Mouse (Mus musculus): ENCODE measurements around the gene Faim2. TPM values are rescaled to one million over a fixed set of nuclear protein-coding genes. Genes with fewer than 3 reads are reported as not detected.

The Faim2 gene
- total and polyA plus RNA-seq, 2 experiments = under 0.01 TPM; not detected in 1

DNA sequence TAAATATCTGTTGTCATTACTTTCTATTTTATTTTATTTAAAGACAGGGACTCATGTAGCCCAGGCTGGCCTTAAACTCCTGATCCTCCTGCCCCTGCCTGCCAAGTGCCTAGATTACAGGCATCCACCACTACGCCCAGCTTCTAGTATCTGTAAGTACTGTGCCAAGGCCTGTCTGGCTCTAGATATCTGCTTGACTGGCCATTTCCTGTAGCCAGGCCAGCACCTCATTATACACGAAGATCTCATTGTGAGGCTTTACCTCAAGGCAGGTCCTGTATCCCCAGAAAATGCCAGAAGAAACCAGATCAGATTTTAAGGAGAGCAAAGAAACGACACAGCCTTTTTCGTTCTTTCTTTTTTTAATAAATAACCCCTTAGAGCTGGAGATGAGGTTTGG is 58.2 kb downstream of the Faim2 start:
- 91% methylated on average over 4 of the region's 4 CpGs for WGBS
- H3K27me3 ChIP-seq (ENCODE audit: control insufficient read depth, insufficient read depth, low read length) = no peaks in the 10 kb centered on the region
- H3K4me3 ChIP-seq (ENCODE audit: insufficient read depth, low read depth, low read length) = no peak overlapping the region
- DNase-seq (ENCODE audit: extremely low read depth, low read depth, low spot score) = no peak
- no peak overlapping the region for H3K9ac ChIP-seq (ENCODE audit: low read depth, low read length)
- no peak for TF ChIP-seq POLR2A (IDR thresholded peaks at IDR 0.05; ENCODE audit: extremely low read depth, insufficient read depth, low read length)
- no peak for TF ChIP-seq CTCF (IDR thresholded peaks at IDR 0.05; ENCODE audit: low read depth, low read length)
- no peaks in the 10 kb centered on the region for H3K36me3 ChIP-seq (ENCODE audit: control insufficient read depth, insufficient read depth, low read length)
- no peak overlapping the region for H3K27ac ChIP-seq (replicated peaks; ENCODE audit: insufficient read depth, low read depth, low read length)
- no peaks in the 10 kb centered on the region; the same call in none of the 2 replicates for H3K4me1 ChIP-seq (ENCODE audit: control insufficient read depth, insufficient read depth, low read length)
- H3K79me2 ChIP-seq (ENCODE audit: control insufficient read depth, insufficient read depth, low read length) = no peaks in the 10 kb centered on the region

DNA sequence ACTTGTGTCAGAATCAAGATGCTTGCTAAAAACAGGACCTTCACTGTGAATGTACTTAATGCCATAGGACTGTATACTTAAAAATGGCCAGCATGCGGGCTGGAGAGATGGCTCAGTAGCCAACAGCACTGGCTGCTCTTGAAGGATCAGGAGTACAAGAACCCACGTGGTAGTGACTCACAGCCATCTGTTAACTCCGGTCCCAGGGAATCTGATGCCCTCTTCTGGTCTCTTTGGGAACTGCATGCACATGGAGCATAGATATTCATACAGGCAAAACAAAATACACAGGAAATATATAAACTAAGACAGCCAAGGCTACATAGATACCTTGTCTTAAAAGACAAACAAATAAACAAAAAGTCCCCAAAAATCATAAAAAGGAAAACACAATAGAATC is 58.9 kb downstream of the Faim2 start:
- H3K27ac ChIP-seq (replicated peaks; ENCODE audit: insufficient read depth, low read depth, low read length) = no peak overlapping the region
- no peaks in the 10 kb centered on the region; the same call in none of the 2 replicates for H3K4me1 ChIP-seq (ENCODE audit: control insufficient read depth, insufficient read depth, low read length)
- H3K27me3 ChIP-seq (ENCODE audit: control insufficient read depth, insufficient read depth, low read length) = no peaks in the 10 kb centered on the region
- WGBS = 37% methylated on average over 3 of the region's 3 CpGs
- DNase-seq (ENCODE audit: extremely low read depth, low read depth, low spot score) = peak; percentile 46
- H3K36me3 ChIP-seq (ENCODE audit: control insufficient read depth, insufficient read depth, low read length) = no peaks in the 10 kb centered on the region
- no peak overlapping the region for H3K9ac ChIP-seq (ENCODE audit: low read depth, low read length)
- no peak overlapping the region for H3K4me3 ChIP-seq (ENCODE audit: insufficient read depth, low read depth, low read length)
- TF ChIP-seq CTCF (IDR thresholded peaks at IDR 0.05; ENCODE audit: low read depth, low read length) (peak; percentile 52), POLR2A (IDR thresholded peaks at IDR 0.05; ENCODE audit: extremely low read depth, insufficient read depth, low read length) (no peak)
- H3K79me2 ChIP-seq (ENCODE audit: control insufficient read depth, insufficient read depth, low read length) = no peaks in the 10 kb centered on the region

DNA sequence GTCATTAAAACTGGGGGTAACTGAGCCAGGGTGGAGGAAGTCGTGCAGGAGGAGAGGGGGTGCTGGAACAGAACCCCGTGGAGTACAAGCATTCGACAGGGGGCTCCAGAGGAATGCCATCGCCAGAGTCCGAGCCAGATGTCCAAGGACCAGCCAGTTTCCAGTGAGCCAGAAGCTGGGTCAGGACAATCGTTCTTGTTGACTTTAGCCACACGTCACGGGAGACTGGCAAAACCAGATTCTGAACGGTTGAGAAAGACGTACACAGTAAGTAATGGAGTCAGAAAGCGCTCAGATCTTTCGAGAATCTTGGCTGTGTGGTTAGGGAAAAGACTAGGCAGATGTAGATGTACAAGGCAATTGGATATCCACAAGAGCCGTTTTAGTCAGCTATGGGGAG is 64.8 kb downstream of the Faim2 start:
- TF ChIP-seq POLR2A (IDR thresholded peaks at IDR 0.05; ENCODE audit: extremely low read depth, insufficient read depth, low read length) (no peak), CTCF (IDR thresholded peaks at IDR 0.05; ENCODE audit: low read depth, low read length) (no peak)
- Histone ChIP-seq H3K4me1 (ENCODE audit: control insufficient read depth, insufficient read depth, low read length) (no peaks in the 10 kb centered on the region), H3K9ac (ENCODE audit: low read depth, low read length) (no peak overlapping the region), H3K27me3 (ENCODE audit: control insufficient read depth, insufficient read depth, low read length) (no peaks in the 10 kb centered on the region), H3K4me3 (ENCODE audit: insufficient read depth, low read depth, low read length) (no peak overlapping the region), H3K79me2 (ENCODE audit: control insufficient read depth, insufficient read depth, low read length) (no peaks in the 10 kb centered on the region), H3K27ac (replicated peaks; ENCODE audit: insufficient read depth, low read depth, low read length) (no peak overlapping the region), H3K36me3 (ENCODE audit: control insufficient read depth, insufficient read depth, low read length) (no peaks in the 10 kb centered on the region)
- DNase-seq (ENCODE audit: extremely low read depth, low read depth, low spot score) = no peak
- WGBS = 38% methylated on average over 13 of the region's 13 CpGs

DNA sequence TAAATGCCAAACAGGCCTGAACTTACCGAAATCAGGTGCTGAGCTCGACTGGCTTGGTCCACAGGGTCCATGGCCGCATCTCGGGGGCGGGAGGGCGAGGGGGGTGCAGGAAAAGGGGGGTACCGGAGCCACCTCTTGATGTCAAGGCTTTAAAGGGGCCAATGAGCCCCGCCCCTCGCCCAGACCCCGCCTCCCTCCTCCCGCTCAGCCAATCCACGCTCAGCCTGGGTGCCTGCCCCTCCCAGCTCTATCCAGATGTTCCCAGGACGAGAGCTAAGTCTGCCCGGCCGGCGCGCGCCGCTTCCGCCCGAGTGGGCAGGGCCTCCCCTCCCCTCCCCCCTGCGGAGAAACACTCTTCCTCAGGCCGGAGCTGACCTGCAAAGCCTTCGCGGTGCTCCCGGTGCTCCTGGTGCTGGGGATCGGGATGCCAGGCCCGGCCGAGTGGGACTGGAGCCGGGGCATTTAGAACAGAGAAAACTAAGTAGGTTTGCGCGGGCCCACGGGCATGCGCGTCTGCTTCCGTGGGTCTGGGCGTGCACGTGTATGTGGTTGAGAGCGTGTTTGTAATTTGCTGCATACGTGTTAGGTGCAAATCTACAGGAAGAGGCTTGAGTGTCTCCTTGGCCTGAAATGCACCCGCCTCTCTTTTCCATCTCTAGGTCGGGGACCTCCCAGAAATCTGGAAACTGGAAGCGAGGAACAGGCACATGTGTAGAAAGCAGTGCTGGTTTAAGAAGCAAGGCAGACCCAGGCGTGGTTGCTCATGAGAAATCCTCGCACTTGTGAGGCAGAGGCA is 70.2 kb downstream of the Faim2 start, which contains the start of gene Nckap5l:
Nckap5l (minus strand) TSS at position 143 of the 796 bp plus-strand sequence.
- H3K4me3 ChIP-seq (ENCODE audit: insufficient read depth, low read depth, low read length) = peak within 1 kb of the TSS; percentile 84
- no peaks in the 10 kb centered on the region for H3K27me3 ChIP-seq (ENCODE audit: control insufficient read depth, insufficient read depth, low read length)
- no peaks in the 10 kb centered on the region for H3K36me3 ChIP-seq (ENCODE audit: control insufficient read depth, insufficient read depth, low read length)
- H3K9ac ChIP-seq (ENCODE audit: low read depth, low read length) = peak within 1 kb of the TSS; percentile 64
- TF ChIP-seq POLR2A (IDR thresholded peaks at IDR 0.05; ENCODE audit: extremely low read depth, insufficient read depth, low read length) (no peak), CTCF (IDR thresholded peaks at IDR 0.05; ENCODE audit: low read depth, low read length) (no peak)
- H3K4me1 ChIP-seq (ENCODE audit: control insufficient read depth, insufficient read depth, low read length) = no peaks in the 10 kb centered on the region
- H3K79me2 ChIP-seq (ENCODE audit: control insufficient read depth, insufficient read depth, low read length) = no peaks in the 10 kb centered on the region
- peak; percentile 53 for DNase-seq (ENCODE audit: extremely low read depth, low read depth, low spot score)
- 2% methylated on average over 44 of the region's 45 CpGs for WGBS
- 0 out of 2 replicates have a peak within 1 kb of the TSS, but pooled peaks have one; percentile 2 for H3K27ac ChIP-seq (replicated peaks; ENCODE audit: insufficient read depth, low read depth, low read length)

DNA sequence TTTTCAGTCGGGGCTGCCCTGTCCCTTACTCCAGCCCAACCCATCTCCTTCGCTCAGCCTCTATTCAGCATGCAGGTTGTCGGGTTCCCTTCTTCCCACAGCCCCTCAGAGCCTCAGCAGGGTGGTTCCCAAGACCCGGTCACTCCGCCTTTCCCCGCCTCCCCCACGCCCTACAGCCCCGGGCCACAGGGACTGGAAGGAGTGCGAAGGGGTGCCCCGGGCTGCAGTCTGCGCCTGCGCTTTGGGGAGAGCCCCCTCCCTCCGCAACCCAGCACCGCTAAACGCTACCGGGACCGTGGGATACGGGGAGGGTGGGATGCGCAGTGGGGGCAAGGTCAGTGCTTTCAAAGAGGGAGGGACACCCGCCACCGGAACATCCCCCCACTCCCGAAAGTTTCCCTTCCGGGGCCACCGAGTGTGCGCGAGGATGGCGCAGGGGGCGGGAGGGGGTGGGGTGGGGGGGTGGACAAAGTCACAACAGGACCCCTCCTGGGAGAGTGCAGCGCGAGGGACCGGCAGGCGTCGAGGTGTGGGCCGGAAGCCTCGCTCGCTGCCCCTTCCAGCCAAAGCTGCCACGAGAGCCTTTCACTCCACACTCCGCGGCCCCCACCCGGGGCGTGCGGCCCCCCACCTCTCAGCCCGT is 70.9 kb downstream of the Faim2 start:
- Histone ChIP-seq H3K4me1 (ENCODE audit: control insufficient read depth, insufficient read depth, low read length) (no peaks in the 10 kb centered on the region), H3K27ac (replicated peaks; ENCODE audit: insufficient read depth, low read depth, low read length) (0 out of 2 replicates have a peak overlapping the region, but pooled peaks have one; percentile 2), H3K27me3 (ENCODE audit: control insufficient read depth, insufficient read depth, low read length) (no peaks in the 10 kb centered on the region), H3K79me2 (ENCODE audit: control insufficient read depth, insufficient read depth, low read length) (no peaks in the 10 kb centered on the region), H3K9ac (ENCODE audit: low read depth, low read length) (peak overlapping the region; percentile 64), H3K4me3 (ENCODE audit: insufficient read depth, low read depth, low read length) (peak overlapping the region; percentile 84), H3K36me3 (ENCODE audit: control insufficient read depth, insufficient read depth, low read length) (no peaks in the 10 kb centered on the region)
- TF ChIP-seq POLR2A (IDR thresholded peaks at IDR 0.05; ENCODE audit: extremely low read depth, insufficient read depth, low read length) (no peak), CTCF (IDR thresholded peaks at IDR 0.05; ENCODE audit: low read depth, low read length) (no peak)
- no peak for DNase-seq (ENCODE audit: extremely low read depth, low read depth, low spot score)
- WGBS = 7% methylated on average over 43 of the region's 43 CpGs
